Mouse (Mus musculus) induced T-regulatory cell, adult 2 months (primary cell): ENCODE results near the gene Duoxa1.
"Not testable (repeated sequence)": the region's sequence is repeated elsewhere in the genome, so short reads cannot be mapped to it uniquely, and the experiment has no call there.

Experiments
- DNase-seq: peaks from one replicate; pipeline ENCODE4 v3.0.0-alpha.2; 2012; ENCODE audit warnings: low read depth

Gene Duoxa1

DNA sequence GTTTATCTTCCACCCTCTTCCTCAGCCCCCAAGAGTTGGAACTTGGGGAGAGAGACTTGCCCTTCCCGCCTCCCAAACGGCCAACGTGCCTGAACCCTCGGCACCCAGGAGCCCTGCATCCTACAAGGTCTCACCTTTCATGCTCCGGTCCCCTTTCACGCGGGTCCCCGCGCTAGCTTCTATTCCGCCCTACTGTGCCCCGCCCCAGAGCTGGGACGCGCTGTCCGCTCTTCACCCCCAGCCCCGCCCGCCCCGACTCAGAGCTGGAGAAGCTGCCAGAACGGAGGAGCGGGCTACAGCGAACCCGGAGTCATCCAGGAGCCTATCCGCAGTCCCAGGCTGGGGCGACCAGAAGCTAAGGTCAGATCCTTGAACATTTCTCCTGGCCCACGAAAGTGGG lies at the start of gene Duoxa1:
Gene Duoxa1, minus strand, starts transcription at position 195 of the 400 bp plus-strand sequence.
- DNase-seq, result no peak

DNA sequence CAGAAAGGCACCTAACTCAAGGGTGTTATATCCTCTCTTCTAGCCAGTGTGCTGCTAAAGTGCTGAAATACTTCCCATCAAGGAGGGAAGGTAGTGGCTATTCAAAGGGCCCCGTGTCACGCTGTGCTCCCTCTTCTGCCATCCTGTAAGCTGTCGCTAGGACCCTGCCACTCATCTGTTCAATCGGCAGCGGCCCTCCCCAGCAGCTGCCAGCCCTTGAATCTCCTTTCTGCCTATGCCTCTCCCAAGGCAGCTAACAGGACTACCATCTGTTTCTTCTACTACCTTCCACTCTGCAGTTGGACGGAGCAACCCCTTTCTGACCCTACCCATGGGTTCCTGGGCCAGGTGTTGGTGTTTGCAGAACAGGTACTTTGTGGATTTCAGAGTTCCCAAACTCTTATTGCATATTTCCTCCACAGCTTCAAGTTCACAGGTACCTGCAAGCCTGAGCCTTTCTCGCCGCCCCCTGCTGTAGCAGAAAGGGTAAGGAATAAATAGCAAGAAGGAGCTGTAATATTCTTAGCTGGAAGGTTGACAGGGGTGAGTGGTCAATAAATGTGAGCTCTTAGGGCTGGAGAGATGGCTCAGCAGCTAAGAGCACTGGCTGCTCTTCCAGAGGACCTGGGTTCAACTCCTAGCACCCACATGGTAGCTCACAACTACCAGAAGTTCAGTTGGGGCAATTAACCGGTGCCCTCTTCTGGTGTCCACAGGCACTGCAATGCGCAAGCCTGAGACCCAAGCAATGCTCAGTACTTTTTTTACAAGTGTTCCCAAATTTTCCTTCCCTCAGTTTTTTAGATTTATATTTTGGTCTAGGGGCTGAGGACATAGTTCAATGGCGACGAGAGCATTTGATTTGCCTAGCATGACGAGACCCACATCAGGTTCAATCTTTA lies 49.3 kb upstream of the Duoxa1 start:
- DNase-seq, result no peak

DNA sequence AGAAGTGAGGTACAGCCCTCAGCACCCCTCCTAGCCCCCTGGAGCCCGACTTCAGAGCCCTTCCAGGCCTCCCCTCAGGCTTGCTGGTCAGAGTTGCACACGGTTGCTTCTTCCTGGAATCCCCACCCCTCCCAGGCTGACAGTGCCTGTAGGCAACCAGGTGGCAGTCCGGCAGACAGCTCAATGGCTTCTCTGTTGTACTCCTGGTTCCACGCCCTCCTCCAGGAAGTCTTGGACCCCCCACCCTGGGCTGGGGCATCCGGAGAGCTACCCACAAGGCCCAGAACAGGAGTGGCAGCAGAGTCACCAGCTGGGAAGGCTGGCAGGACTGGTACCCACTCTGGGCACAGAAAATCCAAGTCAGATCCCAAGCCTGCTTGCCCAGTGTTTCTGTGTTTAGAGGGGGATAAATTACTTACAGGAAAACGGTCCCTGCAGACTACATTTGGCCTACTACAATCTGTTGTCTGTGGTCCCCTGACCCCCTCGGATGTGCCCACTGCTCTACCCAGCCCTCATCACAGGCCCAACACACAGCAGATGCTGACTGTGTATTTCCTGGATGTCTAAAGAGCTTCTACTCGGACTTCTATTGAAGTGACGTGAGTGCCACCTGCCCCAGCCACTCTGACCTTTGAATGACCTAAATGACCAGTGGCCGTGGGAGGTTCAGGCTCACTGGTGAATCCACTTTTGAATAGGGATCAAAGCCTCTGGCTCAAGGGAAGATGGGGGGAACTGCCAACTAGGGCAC lies 48.5 kb upstream of the Duoxa1 start:
- DNase-seq, result no peak

DNA sequence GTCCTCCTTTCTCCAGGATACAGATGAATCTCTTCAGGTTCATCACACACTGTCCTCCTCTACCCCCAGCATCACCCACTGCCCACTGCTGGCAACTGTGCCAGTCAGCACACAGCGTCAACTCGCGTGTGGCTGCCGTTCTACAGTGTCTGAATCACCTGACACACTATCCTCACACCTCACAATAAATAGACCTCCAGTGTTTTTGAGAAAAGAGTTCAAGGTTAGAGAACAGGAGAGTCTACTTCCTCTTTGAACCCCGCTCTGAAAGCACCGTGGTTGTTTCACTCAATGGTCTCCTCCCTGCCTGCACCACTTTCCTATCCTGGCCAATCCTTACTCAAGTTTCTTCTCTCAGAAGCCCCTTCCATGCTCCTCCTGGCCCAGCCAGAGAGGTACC lies 47.7 kb upstream of the Duoxa1 start:
- DNase-seq, result no peak

DNA sequence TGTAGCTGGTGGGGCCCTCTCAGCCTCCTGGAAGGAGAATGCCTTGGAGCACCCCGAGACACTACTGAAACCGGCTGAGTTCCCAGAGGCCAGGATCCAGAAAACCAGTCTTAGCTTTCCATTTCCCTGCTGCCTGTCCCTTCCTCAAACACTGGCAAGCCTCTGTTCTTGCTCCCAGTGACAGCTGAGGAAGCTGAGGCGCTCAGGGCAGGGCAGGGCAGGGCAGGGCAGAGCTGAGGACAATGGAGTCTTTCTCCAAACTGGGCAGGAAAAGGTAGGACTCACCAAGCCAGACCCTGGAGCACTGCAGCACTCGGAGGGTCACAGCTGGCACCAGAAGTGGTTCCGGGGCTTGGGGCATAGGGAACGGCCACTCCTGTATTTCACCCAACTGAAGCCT lies 46.8 kb upstream of the Duoxa1 start:
- DNase-seq, result no peak

DNA sequence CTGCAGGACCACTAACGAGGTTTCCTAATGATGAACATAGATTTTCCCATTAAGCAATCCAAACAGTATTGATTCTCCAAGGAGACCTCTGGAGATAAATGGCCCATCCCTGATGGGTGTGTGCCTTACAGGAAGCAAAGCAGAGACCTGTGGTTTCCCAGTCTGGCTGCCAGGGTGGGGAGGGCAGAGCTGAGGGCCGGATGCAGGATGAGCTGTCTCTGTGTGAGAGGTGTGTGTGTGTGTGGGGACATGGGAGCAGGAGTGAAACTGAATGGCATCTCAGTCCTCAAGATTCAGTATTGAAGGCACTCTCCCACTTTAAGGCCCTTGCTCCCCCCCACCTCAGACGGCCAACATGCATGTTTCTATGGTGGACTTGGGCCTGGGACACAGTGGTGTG lies 42.7 kb upstream of the Duoxa1 start:
- DNase-seq, result no peak

DNA sequence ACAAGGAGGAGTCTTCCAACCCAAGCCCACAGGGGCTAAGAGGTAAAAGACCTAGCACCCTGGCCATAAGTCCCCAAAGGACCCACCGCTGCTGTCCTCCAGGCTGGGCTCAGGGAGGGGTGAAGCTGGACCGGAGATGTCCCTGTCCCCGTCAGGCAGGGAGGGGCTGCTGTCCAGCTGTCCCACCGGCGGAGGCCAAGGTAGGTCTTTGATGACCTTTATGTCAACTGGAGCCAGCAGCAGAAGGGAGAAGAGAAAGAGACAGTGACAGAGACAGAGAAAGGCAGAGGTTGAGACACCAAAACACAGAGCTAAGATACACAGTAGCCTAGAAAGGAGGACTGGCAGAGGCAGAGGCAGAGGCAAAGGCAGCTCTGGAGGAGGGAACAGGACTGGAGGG lies 41.9 kb upstream of the Duoxa1 start:
- no peak for DNase-seq

DNA sequence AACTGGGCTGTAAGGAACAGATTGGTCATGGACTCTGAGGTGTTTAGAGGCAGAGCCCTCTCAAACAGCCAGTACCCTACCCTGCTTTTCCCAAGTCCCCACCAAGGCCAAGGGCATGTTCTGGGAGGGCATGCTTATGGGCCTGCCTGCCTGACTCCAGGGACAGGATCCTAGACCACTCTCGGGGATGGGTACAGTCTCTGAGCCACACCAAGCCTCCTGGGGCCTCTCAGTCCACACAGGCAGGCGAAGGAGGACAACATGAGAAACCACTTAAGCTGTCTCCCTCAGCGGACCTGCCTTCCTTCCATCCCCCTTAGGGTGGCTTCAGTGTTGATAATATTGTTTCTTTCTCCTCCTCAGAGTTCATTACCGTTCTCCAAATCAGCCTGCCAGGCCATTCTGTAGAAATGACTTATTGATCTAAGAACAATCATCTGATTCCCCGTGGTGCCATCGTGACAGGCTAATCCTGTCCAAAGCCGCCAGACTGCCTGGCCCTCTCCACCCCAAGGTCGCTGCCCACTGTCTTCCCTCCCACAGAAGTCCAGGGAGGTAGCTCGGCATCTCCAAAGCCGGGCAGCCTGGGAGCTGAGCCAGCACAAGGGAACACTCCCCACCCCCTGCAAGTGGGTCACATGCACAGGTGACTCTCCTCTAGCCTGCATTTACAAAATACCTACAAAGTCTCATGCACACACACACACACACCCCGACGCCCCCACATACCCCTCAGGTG lies 40.8 kb upstream of the Duoxa1 start:
- DNase-seq, result no peak

DNA sequence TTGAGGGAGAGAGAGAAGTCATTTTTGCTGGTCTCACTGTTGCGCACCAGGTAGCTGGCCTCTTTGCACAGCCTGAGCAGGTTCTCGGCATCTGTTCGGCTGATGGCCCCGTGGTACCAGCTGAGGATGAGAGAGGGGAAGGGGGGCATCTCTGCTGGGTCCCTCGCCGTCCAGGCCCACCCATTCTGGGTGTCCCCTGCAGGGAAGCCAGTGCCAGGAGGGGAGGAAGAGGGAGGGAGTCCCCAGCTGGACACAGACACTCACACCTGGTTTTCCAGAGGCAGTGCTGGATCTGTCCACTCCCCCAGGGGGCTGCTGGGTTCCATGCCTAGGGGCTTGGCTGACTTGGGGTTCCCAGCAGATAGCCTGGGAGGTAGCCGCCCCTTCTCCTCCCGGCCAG lies 40.2 kb upstream of the Duoxa1 start:
- no peak for DNase-seq

DNA sequence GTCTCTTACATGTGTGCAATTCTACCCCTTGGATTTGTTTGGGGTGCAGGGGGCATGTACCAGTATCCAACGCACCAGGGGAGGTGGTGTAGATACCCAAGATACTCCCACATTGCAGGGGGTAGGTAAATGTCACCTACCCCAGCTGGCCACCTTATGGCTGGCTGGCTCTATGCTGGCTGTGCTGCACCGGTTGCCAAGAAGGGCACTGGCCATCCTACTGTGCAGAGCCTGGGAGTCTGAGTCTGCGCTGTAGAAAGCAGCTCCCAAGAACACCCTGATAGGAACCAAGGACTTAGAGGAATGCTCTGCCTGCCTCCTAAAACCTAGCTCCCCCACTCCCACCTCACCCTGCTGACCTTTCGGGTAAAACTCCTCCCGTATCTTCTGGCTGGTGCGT lies 39.5 kb upstream of the Duoxa1 start:
- no peak for DNase-seq

DNA sequence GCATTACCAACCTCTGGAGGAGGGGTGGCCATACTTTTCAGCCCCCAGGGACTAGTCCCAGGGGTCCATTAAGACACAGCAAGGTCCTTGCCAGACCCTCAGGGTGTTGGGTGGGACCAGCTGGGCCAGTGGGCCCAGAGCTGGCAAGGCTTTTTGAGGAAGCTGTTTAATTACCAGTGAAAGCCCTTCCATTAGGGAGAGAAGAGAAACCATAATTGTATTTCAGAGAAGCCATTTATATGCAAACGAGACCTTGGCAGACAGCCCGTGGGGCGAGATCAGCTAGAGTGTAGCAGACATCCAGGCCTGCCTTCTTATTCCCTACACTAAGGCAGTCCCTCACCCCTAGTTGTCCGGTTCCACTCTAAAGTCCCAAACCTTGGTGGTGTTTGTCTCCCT lies 38.4 kb upstream of the Duoxa1 start:
- DNase-seq, result no peak

DNA sequence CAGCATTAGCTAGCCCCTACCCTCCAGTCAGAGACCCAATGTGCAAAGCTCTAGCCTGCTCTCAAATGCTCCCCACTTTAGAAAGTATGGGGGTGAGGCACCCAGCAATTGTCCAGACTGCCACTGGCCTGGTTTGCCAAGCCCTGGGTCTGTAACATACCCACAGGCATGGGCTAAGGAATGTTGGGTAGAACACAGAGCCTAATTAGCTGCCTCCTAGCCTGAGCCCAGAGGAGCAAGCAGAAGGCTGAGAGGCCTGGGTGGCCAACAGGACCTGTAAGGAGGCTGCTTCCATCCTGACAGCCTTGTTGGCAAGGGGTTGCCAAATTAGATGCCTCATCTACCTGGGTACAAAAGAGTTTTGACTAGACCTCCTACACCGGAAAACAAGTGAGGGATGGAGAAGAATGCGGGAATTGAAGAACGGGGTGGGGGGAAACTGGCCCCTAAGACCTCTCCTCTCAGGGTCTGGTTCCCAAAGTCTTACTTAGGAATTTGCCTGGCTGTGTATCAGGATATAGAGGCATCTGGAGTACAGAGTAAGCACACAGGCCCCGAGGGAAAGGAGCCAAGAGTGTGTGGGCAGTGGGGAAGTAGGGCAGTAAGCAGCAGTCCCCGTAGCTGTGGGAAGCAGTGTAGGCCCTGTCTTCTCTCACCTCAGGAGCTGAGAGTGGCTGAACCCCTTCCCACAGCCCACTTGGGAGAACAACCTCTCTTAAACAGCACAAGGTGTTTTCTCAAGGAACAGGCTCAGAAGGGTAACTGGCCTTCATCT lies 37.8 kb upstream of the Duoxa1 start:
- DNase-seq, result no peak

DNA sequence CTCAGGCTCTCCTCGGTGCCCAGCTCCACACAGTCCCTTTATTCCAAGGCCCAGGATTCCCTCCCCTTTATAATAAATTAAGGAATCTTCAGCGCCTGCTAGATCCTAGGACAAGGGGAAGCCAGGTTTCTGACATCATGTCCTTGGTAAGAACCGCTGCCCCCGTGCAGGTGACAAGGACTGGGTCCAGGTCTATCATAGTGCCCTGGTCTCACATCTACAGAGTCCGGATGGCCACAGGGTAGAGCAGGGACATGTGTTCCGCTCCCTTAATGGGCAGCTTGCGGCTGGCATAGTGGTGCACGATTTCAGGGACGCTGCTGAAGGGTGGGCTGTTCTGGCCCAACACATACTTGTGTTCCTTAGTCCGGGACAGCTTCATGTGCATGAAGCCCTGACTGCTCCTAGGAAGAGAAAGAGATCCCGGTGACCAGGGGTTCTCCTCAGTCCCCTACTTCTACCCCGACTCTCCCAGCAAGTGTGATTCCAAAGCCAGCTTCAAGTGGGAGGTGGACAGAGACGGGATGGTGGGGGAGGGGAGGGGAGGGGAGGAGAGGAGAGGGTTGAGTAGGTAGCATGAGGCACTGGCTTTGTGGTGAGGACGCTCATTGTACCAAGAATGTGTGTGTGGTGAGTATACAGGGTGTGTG lies 35.7 kb upstream of the Duoxa1 start:
- DNase-seq, result no peak

DNA sequence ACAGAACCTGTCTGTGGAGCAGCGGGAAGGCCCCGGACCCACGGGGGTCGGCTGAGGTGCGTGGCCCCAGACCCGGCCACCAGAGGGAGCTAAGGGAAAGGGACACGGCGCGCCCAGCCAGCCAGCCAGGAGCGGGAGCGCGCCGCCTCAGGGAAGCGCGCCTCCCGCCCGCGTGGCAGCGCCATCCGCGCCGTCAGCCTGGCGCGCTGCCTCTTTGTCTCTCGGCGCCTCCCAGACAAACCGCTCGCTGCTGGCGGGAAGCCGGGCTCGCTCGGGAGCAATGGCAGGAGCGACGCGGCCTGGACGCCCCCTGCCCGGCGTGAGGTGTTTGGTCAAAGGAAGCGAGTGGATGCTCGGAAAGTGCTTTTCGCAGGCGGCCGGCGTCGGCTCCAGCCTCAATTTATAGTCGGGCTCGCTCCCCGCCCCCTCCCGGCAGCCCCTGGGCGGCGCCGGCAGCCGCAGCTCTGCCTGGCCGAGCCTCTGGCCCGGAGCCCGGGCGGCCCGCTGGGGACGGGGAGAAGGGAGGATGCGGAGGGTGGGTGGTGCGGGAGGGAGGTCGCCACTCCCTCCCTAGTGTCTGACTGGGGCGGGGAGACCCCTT lies 35.1 kb upstream of the Duoxa1 start:
- DNase-seq, result peak; percentile 87

DNA sequence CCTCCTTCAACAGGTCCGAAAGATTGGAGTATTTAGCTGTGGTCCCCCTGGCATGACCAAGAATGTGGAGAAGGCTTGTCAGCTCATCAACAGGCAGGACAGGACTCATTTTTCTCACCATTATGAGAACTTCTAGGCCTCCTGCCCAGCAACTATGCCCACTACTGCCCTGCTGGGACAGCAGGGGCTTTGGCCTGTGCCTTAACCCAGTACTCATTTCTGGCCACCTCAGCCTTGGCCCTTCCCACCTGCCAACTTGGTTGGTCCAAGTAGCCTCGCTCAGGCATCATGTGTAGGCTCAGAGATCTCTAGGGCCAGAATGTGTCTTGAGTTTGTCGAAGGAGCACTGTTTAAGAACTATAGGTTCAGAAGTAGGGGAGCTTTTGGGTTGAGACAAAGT lies 33.7 kb upstream of the Duoxa1 start:
- no peak for DNase-seq

DNA sequence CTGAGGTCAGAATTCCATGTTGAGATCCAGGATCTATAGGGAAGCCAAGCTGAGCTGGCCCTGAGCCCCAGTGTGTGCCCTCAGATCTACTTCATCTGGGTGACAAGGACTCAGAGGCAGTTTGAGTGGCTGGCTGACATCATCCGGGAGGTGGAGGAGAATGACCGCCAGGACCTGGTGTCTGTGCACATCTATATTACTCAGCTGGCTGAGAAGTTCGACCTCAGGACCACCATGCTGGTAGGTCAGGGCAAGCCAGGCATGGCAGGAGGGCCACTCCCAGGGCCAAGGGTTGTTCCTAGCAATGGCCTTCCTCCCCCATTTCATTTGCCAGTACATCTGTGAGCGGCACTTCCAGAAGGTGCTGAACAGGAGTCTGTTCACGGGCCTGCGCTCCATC lies 32.6 kb upstream of the Duoxa1 start:
- DNase-seq, result not testable (repeated sequence)

DNA sequence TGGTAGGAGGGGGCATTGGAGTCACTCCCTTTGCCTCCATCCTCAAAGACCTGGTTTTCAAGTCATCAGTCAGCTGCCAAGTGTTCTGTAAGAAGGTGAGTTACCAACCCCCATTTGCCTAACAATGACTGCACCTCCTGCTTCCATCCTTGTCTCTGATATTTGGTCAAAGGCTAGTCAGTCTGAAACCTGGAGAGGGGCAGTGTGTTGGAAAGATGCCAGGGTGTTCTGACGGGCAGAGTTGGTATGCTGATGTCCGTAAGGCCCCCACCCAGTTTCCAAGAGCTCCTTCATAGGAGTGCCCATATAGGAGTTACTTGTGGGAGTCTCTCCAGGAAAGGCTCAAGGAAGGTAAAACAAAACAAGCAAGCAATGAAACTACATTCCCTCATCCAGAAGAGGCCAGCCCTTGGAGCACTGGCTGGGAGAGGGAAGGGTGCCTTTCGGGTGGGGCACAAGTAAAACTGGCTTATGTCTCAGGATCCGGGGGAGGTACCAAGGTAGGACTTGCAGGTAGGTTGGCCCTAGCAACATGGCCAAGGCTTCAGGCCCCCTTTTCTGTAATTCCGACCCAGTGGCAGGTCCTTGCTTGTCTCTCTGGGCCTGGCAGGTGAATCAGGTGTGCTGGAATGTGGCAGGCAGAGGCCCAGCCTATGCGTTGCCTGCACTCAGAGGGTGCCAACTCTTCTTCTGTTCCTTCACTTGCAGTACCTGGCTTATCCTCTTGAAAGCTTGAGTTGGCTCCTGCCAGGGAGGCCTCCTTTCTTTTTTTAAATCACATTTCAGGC lies 31.8 kb upstream of the Duoxa1 start:
- DNase-seq, result no peak

DNA sequence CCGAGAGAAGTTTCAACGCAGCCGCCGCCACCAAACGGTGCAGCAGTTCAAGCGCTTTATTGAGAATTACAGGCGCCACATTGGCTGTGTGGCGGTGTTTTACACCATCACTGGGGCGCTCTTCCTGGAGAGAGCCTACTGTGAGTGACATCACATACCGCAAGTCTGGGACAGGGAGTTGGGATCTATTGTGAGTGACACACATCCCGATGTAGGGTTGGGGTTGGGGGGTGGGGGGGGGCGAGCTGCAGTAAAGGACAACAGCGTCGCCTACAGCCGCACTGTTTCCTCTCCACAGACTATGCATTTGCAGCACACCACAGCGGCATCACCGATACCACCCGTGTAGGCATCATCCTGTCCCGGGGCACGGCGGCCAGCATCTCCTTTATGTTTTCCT lies 23.8 kb upstream of the Duoxa1 start:
- DNase-seq, result no peak

DNA sequence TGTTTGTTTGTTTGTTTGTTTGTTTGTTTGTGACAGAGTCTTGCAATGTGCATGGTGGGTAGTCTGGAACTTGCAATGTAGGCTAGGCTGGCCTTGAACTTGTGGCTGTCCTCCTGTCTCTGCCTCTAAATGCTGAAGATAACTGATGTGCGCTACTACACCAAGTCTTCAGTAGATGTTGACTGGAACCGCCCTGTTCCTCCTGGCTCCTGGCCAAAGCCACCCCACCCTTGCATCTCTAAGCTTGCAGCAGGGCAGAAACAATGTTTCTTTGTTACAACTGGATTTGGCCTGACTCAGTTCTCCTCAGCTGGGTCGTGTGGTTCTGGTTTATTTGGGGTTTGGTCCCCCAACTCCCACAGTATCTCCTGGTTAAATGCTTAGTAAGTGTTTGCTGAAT lies 20.6 kb upstream of the Duoxa1 start:
- DNase-seq, result no peak

DNA sequence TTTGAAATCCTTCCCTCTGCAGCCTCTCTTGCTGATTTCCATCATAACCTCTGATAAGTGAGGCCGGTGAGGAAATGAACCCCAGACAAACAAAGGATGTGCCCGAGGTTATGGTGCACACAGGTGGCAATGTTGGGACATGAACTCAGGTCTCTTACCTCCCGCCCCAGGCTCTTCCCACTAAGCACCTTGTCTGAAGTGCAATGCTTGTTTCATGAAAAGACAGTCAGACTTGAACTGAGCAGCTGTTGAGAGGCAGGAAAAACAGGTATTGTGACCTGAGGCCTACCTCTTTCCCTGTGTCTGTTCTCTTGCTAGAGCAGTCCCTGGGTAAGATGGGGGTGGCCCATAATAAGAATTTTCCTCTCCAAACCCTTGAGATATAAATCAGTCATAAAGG lies 18.7 kb upstream of the Duoxa1 start:
- DNase-seq, result no peak
